8 mouse cellular contexts compared by ENCODE assay signal in genomic region chr15:83142861-83143260, GRCm38 (mm10). TPM values are rescaled to one million over a fixed set of nuclear protein-coding genes. Genes with fewer than 3 reads are reported as not detected.
DNase-seq lines count a peak whose midpoint lies in the region; ATAC-seq and TF ChIP-seq lines count a peak whose summit lies in the region.

No protein-coding gene starts in this region.

- 29% methylated on average over 5 of the region's 5 CpGs for WGBS in intestine, embryonic 16.5 days
- WGBS in intestine, postnatal 0 days, result 32% methylated on average over 5 of the region's 5 CpGs
- WGBS in midbrain, postnatal 0 days, result 23% methylated on average over 5 of the region's 5 CpGs
- WGBS in midbrain, embryonic 16.5 days, result 22% methylated on average over 5 of the region's 5 CpGs
- WGBS in embryonic facial prominence, embryonic 15.5 days, result 45% methylated on average over 5 of the region's 5 CpGs
- WGBS in stomach, embryonic 16.5 days, result 31% methylated on average over 5 of the region's 5 CpGs

- no peak overlapping the region for H3K9ac ChIP-seq in intestine, embryonic 16.5 days (ENCODE audit: low read depth, low read length)
- no peak overlapping the region; the same call in 1 of the 2 replicates for H3K9ac ChIP-seq in intestine, postnatal 0 days (ENCODE audit: low read depth, low read length)
- H3K9ac ChIP-seq in midbrain, postnatal 0 days (replicated peaks; ENCODE audit: low read length, poor library complexity, severe bottlenecking), result no peak overlapping the region
- H3K9ac ChIP-seq in midbrain, embryonic 16.5 days (ENCODE audit: low read depth, low read length), result no peak overlapping the region
- H3K9ac ChIP-seq in embryonic facial prominence, embryonic 15.5 days, result no peak overlapping the region
- no peak overlapping the region; the same call in 1 of the 2 replicates for H3K9ac ChIP-seq in stomach, embryonic 16.5 days (ENCODE audit: low read length)

- no peak overlapping the region for H3K4me2 ChIP-seq in intestine, embryonic 16.5 days (ENCODE audit: low read depth, low read length)
- H3K4me2 ChIP-seq in intestine, postnatal 0 days (replicated peaks; ENCODE audit: low read depth), result no peak overlapping the region
- H3K4me2 ChIP-seq in midbrain, postnatal 0 days (ENCODE audit: low read depth, low read length, poor library complexity, severe bottlenecking), result no peak overlapping the region
- H3K4me2 ChIP-seq in midbrain, embryonic 16.5 days (ENCODE audit: low read length), result no peak overlapping the region
- H3K4me2 ChIP-seq in embryonic facial prominence, embryonic 15.5 days (replicated peaks), result no peak overlapping the region
- no peak overlapping the region for H3K4me2 ChIP-seq in stomach, embryonic 16.5 days (ENCODE audit: low read depth, low read length)

- TF ChIP-seq CTCF in intestine, postnatal 0 days (IDR thresholded peaks at IDR 0.05; ENCODE audit: low read depth), result no peak
- TF ChIP-seq CTCF in midbrain, postnatal 0 days (IDR thresholded peaks at IDR 0.05), result no peak

- H3K4me3 ChIP-seq in intestine, embryonic 16.5 days (ENCODE audit: low read length), result no peak overlapping the region
- no peak overlapping the region for H3K4me3 ChIP-seq in intestine, postnatal 0 days (ENCODE audit: low read depth, low read length)
- no peak overlapping the region for H3K4me3 ChIP-seq in midbrain, postnatal 0 days (ENCODE audit: low read depth, low read length)
- H3K4me3 ChIP-seq in midbrain, embryonic 16.5 days (ENCODE audit: low read depth, low read length), result no peak overlapping the region
- no peak overlapping the region for H3K4me3 ChIP-seq in embryonic facial prominence, embryonic 15.5 days (replicated peaks)
- no peak overlapping the region for H3K4me3 ChIP-seq in stomach, embryonic 16.5 days (replicated peaks; ENCODE audit: low read length)

- no peak for ATAC-seq in intestine, embryonic 16.5 days
- no peak for ATAC-seq in intestine, postnatal 0 days
- ATAC-seq in midbrain, postnatal 0 days (ENCODE audit: low FRiP score), result no peak
- ATAC-seq in midbrain, embryonic 16.5 days, result no peak
- no peak for ATAC-seq in embryonic facial prominence, embryonic 15.5 days (ENCODE audit: insufficient number of reproducible peaks, low FRiP score, low TSS enrichment, low read depth)
- peak; percentile 53; the same call in 1 of the 2 replicates for ATAC-seq in stomach, embryonic 16.5 days (ENCODE audit: insufficient read depth, low FRiP score)
- ATAC-seq in monocyte, adult 5-6 weeks (replicated peaks; ENCODE audit: insufficient number of reproducible peaks, low FRiP score, low TSS enrichment, poor library complexity, severe bottlenecking), result no peak

- peak; percentile 11 for DNase-seq in midbrain, postnatal 0 days (ENCODE audit: low spot score)
- DNase-seq in urinary bladder, postnatal 10 days (ENCODE audit: low spot score), result no peak

- H3K27me3 ChIP-seq in intestine, embryonic 16.5 days (replicated peaks; ENCODE audit: control insufficient read depth, insufficient read depth, low read length), result no peaks in the 10 kb centered on the region
- no peaks in the 10 kb centered on the region for H3K27me3 ChIP-seq in intestine, postnatal 0 days (replicated peaks; ENCODE audit: control insufficient read depth, insufficient read depth, low read length)
- H3K27me3 ChIP-seq in midbrain, postnatal 0 days (ENCODE audit: insufficient read depth, low read length), result no peaks in the 10 kb centered on the region
- no peaks in the 10 kb centered on the region for H3K27me3 ChIP-seq in midbrain, embryonic 16.5 days (ENCODE audit: control insufficient read depth, insufficient read depth, low read depth, low read length)
- H3K27me3 ChIP-seq in embryonic facial prominence, embryonic 15.5 days, result no peaks in the 10 kb centered on the region
- no peaks in the 10 kb centered on the region for H3K27me3 ChIP-seq in stomach, embryonic 16.5 days (ENCODE audit: control insufficient read depth, insufficient read depth, low read length)

- peak overlapping the region; percentile 23; the same call in 1 of the 2 replicates for H3K27ac ChIP-seq in intestine, embryonic 16.5 days (ENCODE audit: low read length)
- H3K27ac ChIP-seq in intestine, postnatal 0 days (ENCODE audit: low read depth, low read length), result no peak overlapping the region
- peak overlapping the region; percentile 26; the same call in 1 of the 2 replicates for H3K27ac ChIP-seq in midbrain, postnatal 0 days (ENCODE audit: low read depth, low read length)
- no peak overlapping the region for H3K27ac ChIP-seq in midbrain, embryonic 16.5 days (ENCODE audit: low read length)
- H3K27ac ChIP-seq in embryonic facial prominence, embryonic 15.5 days (replicated peaks), result peak overlapping the region; percentile 76
- H3K27ac ChIP-seq in stomach, embryonic 16.5 days (ENCODE audit: low read length), result peak overlapping the region; percentile 84

- H3K36me3 ChIP-seq in intestine, embryonic 16.5 days (ENCODE audit: control insufficient read depth, insufficient read depth, low read length), result peaks cover 4% of the 10 kb centered on the region; the same call in 1 of the 2 replicates
- H3K36me3 ChIP-seq in intestine, postnatal 0 days (ENCODE audit: control insufficient read depth, insufficient read depth), result peaks cover 16% of the 10 kb centered on the region
- H3K36me3 ChIP-seq in midbrain, postnatal 0 days (ENCODE audit: insufficient read depth, low read length), result peaks cover 7% of the 10 kb centered on the region
- 0 out of 2 replicates have a peak, but pooled peaks cover 3% of the 10 kb centered on the region for H3K36me3 ChIP-seq in midbrain, embryonic 16.5 days (ENCODE audit: control insufficient read depth, insufficient read depth, low read length)
- peaks cover 28% of the 10 kb centered on the region for H3K36me3 ChIP-seq in embryonic facial prominence, embryonic 15.5 days
- H3K36me3 ChIP-seq in stomach, embryonic 16.5 days (ENCODE audit: control insufficient read depth, insufficient read depth, low read length), result peaks cover 7% of the 10 kb centered on the region; the same call in 1 of the 2 replicates

- H3K9me3 ChIP-seq in intestine, embryonic 16.5 days (ENCODE audit: control insufficient read depth, low read length), result no peaks in the 10 kb centered on the region
- no peaks in the 10 kb centered on the region for H3K9me3 ChIP-seq in intestine, postnatal 0 days (ENCODE audit: control insufficient read depth)
- no peaks in the 10 kb centered on the region for H3K9me3 ChIP-seq in midbrain, postnatal 0 days (ENCODE audit: low read length)
- H3K9me3 ChIP-seq in midbrain, embryonic 16.5 days (replicated peaks; ENCODE audit: control insufficient read depth, low read length, poor library complexity, severe bottlenecking), result no peaks in the 10 kb centered on the region
- no peaks in the 10 kb centered on the region for H3K9me3 ChIP-seq in embryonic facial prominence, embryonic 15.5 days (replicated peaks)
- H3K9me3 ChIP-seq in stomach, embryonic 16.5 days (replicated peaks; ENCODE audit: control insufficient read depth, low read length), result no peaks in the 10 kb centered on the region

- H3K4me1 ChIP-seq in intestine, embryonic 16.5 days (ENCODE audit: control insufficient read depth, insufficient read depth, low read length), result peaks cover 26% of the 10 kb centered on the region
- no peaks in the 10 kb centered on the region for H3K4me1 ChIP-seq in intestine, postnatal 0 days (replicated peaks; ENCODE audit: control insufficient read depth, insufficient read depth, low read length)
- 0 out of 2 replicates have a peak, but pooled peaks cover under 1% of the 10 kb centered on the region for H3K4me1 ChIP-seq in midbrain, postnatal 0 days (ENCODE audit: insufficient read depth, low read length)
- H3K4me1 ChIP-seq in midbrain, embryonic 16.5 days (ENCODE audit: control insufficient read depth, insufficient read depth, low read length), result peaks cover 13% of the 10 kb centered on the region
- H3K4me1 ChIP-seq in embryonic facial prominence, embryonic 15.5 days, result peaks cover 31% of the 10 kb centered on the region
- H3K4me1 ChIP-seq in stomach, embryonic 16.5 days (ENCODE audit: control insufficient read depth, insufficient read depth, low read length), result peaks cover 33% of the 10 kb centered on the region

RNA-seq across cellular contexts. Expression of gene Poldip3, which starts 6.3 kb away (rescaled TPM):
- 104 and 106 TPM in 2 replicates for polyA plus RNA-seq in intestine, embryonic 16.5 days (2015; fragmentation: Nextera tagmentation; extraction: Ambion mirVana)
- polyA plus RNA-seq in intestine, postnatal 0 days (2015; fragmentation: Nextera tagmentation; extraction: Ambion mirVana), result 49.8 and 51.6 TPM in 2 replicates
- total RNA-seq in midbrain, postnatal 0 days (2014; rRNA removed), result 93.3 and 114 TPM in 2 replicates
- 108 and 110 TPM in 2 replicates for polyA plus RNA-seq in midbrain, postnatal 0 days (2015; fragmentation: Nextera tagmentation; extraction: Ambion mirVana)
- polyA plus RNA-seq in midbrain, embryonic 16.5 days (2015; fragmentation: Nextera tagmentation; extraction: Ambion mirVana), result 140 and 145 TPM in 2 replicates
- polyA plus RNA-seq in embryonic facial prominence, embryonic 15.5 days (2015; fragmentation: Nextera tagmentation; extraction: Ambion mirVana), result 142 and 147 TPM in 2 replicates
- 121 and 128 TPM in 2 replicates for polyA plus RNA-seq in stomach, embryonic 16.5 days (2015; fragmentation: Nextera tagmentation; extraction: Ambion mirVana)
- 122 to 140 TPM (median 123 TPM) in 3 replicates for total RNA-seq in monocyte, adult 5-6 weeks (2017)

RNA-seq across cellular contexts. Expression of gene Rrp7a, which starts 20.3 kb away (rescaled TPM):
- 69.4 and 75.4 TPM in 2 replicates for polyA plus RNA-seq in intestine, embryonic 16.5 days (2015; fragmentation: Nextera tagmentation; extraction: Ambion mirVana)
- 32.1 and 32.7 TPM in 2 replicates for polyA plus RNA-seq in intestine, postnatal 0 days (2015; fragmentation: Nextera tagmentation; extraction: Ambion mirVana)
- 171 and 228 TPM in 2 replicates for total RNA-seq in midbrain, postnatal 0 days (2014; rRNA removed)
- 92.7 and 95.2 TPM in 2 replicates for polyA plus RNA-seq in midbrain, postnatal 0 days (2015; fragmentation: Nextera tagmentation; extraction: Ambion mirVana)
- 90.6 and 93.0 TPM in 2 replicates for polyA plus RNA-seq in midbrain, embryonic 16.5 days (2015; fragmentation: Nextera tagmentation; extraction: Ambion mirVana)
- polyA plus RNA-seq in embryonic facial prominence, embryonic 15.5 days (2015; fragmentation: Nextera tagmentation; extraction: Ambion mirVana), result 69.5 and 76.2 TPM in 2 replicates
- polyA plus RNA-seq in stomach, embryonic 16.5 days (2015; fragmentation: Nextera tagmentation; extraction: Ambion mirVana), result 65.5 and 66.0 TPM in 2 replicates
- total RNA-seq in monocyte, adult 5-6 weeks (2017), result 29.8 to 65.9 TPM (median 55.4 TPM) in 3 replicates

RNA-seq across cellular contexts. Expression of gene Cyb5r3, which starts 29.5 kb away (rescaled TPM):
- 283 and 299 TPM in 2 replicates for polyA plus RNA-seq in intestine, embryonic 16.5 days (2015; fragmentation: Nextera tagmentation; extraction: Ambion mirVana)
- polyA plus RNA-seq in intestine, postnatal 0 days (2015; fragmentation: Nextera tagmentation; extraction: Ambion mirVana), result 117 and 126 TPM in 2 replicates
- total RNA-seq in midbrain, postnatal 0 days (2014; rRNA removed), result 76.8 and 86.5 TPM in 2 replicates
- polyA plus RNA-seq in midbrain, postnatal 0 days (2015; fragmentation: Nextera tagmentation; extraction: Ambion mirVana), result 127 and 146 TPM in 2 replicates
- 107 and 121 TPM in 2 replicates for polyA plus RNA-seq in midbrain, embryonic 16.5 days (2015; fragmentation: Nextera tagmentation; extraction: Ambion mirVana)
- polyA plus RNA-seq in embryonic facial prominence, embryonic 15.5 days (2015; fragmentation: Nextera tagmentation; extraction: Ambion mirVana), result 163 and 185 TPM in 2 replicates
- 211 and 262 TPM in 2 replicates for polyA plus RNA-seq in stomach, embryonic 16.5 days (2015; fragmentation: Nextera tagmentation; extraction: Ambion mirVana)
- 58.3 to 66.1 TPM (median 60.8 TPM) in 3 replicates for total RNA-seq in monocyte, adult 5-6 weeks (2017)

RNA-seq across cellular contexts. Expression of gene Serhl, which starts 53.6 kb away (rescaled TPM):
- polyA plus RNA-seq in intestine, embryonic 16.5 days (2015; fragmentation: Nextera tagmentation; extraction: Ambion mirVana), result 59.5 and 71.0 TPM in 2 replicates
- 58.5 and 65.6 TPM in 2 replicates for polyA plus RNA-seq in intestine, postnatal 0 days (2015; fragmentation: Nextera tagmentation; extraction: Ambion mirVana)
- 4.2 and 6.7 TPM in 2 replicates for total RNA-seq in midbrain, postnatal 0 days (2014; rRNA removed)
- polyA plus RNA-seq in midbrain, postnatal 0 days (2015; fragmentation: Nextera tagmentation; extraction: Ambion mirVana), result 38.5 and 40.0 TPM in 2 replicates
- 29.6 and 29.7 TPM in 2 replicates for polyA plus RNA-seq in midbrain, embryonic 16.5 days (2015; fragmentation: Nextera tagmentation; extraction: Ambion mirVana)
- polyA plus RNA-seq in embryonic facial prominence, embryonic 15.5 days (2015; fragmentation: Nextera tagmentation; extraction: Ambion mirVana), result 64.6 and 68.1 TPM in 2 replicates
- 61.0 and 63.7 TPM in 2 replicates for polyA plus RNA-seq in stomach, embryonic 16.5 days (2015; fragmentation: Nextera tagmentation; extraction: Ambion mirVana)
- total RNA-seq in monocyte, adult 5-6 weeks (2017), result 16.9 to 26.7 TPM (median 20.9 TPM) in 3 replicates

Comparison
In these comparisons a context has a peak if more than half of its experiments do, and no peak if none do; other contexts are left out.
1. H3K27ac ChIP-seq: peak in intestine, embryonic 16.5 days (single experiment), midbrain, postnatal 0 days (single experiment), embryonic facial prominence, embryonic 15.5 days (single experiment) and stomach, embryonic 16.5 days (single experiment); none in intestine, postnatal 0 days (single experiment) and midbrain, embryonic 16.5 days (single experiment).